Mouse (Mus musculus): ENCODE results near the gene Ccdc102a.

Ccdc102a gene

DNA sequence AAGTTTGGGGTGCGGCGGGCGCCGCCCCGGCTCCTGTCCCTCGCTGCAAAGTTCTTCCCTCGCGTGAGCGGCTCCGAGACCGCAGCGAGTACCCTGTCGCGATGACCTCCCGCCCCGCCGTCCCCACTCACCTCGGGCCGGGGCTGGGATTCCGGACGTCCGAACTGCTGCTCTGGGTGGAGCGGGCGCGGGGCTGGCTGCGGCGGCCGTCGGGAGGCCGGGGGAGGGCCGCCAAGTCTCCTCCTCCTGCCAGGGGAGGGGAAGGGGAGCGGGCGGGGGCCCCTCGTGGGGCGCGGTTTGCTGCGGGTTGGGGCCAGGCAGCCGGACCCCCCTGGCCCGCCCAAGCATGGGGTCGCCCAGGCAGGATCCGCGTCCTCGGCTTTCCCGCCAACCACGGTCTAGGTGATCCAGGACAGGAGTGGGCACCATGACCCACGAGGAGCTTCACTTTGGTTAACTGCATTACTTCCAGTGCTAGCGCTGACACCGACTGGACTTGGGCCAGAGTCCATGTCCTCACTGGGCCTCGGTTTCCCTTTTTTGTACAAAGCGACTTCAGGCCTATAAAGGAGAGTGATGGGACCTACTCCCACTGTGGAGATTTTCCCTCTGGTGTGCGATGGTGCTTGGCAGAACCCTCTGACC is at the start of gene Ccdc102a:
Gene Ccdc102a, minus strand, starts transcription at position 248 of the 645 bp plus-strand sequence.
- no peak for DNase-seq (ENCODE audit: low read depth, low spot score)

DNA sequence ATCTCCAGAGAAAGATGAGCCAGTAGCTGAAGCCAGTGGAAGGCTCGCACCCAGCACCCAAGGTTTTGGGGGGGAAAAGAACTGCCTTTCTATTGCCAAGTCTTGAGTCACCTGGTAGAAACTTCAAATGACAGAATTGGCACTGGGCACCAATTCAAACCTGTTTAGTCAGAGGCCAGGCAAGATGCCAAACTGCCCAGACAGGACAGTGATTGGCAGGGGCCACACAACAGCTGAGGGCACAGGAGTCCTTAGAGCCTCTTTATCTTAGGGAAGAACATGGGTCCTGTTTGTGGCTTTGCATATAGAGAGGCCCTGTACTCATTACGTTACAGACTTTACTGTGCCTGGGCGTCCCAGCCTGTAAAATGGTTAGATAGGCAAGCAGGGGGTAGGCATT is 49.7 kb upstream of the Ccdc102a start:
- no peak for DNase-seq (ENCODE audit: low read depth, low spot score)

- no peak for DNase-seq (ENCODE audit: low read depth, low spot score)
Observed at GRCm38 (mm10) chr8:94967071-94967470, 49.2 kb upstream of the Ccdc102a start.

DNA sequence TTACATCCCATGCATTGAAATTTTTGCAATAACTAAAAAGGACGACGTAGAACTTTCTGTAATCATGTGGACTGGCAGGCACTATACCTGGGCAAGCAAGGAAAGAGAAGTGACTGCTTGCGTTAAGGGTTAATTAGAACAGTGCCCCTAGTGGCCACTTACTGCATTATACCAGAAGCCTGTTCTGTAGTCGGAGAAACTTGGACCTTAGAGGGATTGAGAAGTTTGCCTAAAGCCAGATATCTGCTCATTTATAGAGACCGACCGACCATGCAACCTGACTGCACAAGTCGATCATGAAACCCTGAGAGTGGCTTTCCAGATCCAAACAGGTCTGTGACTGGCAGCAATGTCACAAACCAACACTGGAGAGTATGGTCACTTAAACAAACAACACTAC is 48.7 kb upstream of the Ccdc102a start:
- peak; percentile 33 for DNase-seq (ENCODE audit: low read depth, low spot score)

GRCm38 (mm10) chr8:94964828-94965227 is 46.9 kb upstream of the Ccdc102a start:
- no peak for DNase-seq (ENCODE audit: low read depth, low spot score)

- DNase-seq (ENCODE audit: low read depth, low spot score): no peak
Observed at GRCm38 (mm10) chr8:94962201-94962600, 44.3 kb upstream of the Ccdc102a start.

GRCm38 (mm10) chr8:94956078-94956574 is 38.2 kb upstream of the Ccdc102a start:
- no peak for DNase-seq (ENCODE audit: low read depth, low spot score)

DNA sequence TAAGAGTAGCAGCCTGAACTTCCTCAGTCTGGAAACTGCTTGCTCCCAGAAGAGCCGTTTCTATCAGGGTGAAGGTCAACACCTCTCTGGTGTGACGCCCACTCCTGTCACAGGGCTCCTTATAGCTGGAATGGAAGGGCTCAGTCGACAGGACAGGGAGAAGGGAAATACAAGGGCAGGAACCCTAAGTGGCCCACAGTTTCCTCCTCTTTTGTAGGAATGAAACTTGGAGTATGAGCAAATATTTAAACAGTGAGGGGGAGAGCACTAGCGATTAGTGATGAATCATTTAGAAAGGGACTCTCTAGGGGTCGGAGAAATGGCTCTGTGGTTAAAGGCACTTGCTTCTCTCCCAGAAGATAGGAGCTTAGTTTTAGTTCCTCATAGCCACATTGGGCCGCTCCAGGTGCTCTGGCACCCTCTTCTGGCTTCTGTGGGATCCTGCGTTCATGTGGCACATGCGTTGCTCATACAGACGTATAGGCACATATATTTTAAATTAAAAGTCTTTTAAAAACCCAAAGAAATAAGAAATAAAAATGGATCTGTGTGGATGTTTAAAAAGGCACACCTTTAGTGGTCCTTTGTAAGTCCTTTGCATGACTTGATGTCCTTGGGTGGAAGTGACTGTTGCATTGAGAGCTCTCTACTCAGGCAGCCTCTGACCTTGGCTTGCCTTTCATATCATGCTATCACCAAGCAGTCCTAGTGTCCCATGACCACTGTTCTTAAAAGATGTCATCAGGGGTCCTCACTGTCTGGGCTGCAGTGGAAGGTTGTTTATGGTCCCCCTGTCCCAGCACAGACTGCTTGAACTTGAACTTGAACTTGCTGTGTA is 37.2 kb upstream of the Ccdc102a start:
- DNase-seq (ENCODE audit: low read depth, low spot score): no peak

DNA sequence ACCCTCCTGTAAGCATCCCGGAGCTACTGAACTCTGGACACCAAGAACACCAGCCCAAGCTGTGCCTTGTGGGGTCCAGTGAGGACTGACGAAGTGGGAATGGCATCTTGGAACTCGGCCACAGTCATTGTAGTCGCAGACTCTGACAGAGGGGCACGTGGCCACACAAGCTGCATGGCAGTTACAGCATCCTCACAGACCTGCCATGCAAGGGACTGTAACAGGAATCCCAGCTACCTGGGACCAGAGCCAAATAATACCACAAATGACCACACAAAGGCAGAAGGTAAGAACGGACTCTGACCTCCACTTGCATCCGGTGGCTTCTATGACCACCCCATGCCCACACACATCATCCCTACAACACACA is 36.5 kb upstream of the Ccdc102a start:
- no peak for DNase-seq (ENCODE audit: low read depth, low spot score)

- no peak for DNase-seq (ENCODE audit: low read depth, low spot score)
Observed at GRCm38 (mm10) chr8:94953624-94954367, 35.9 kb upstream of the Ccdc102a start.

GRCm38 (mm10) chr8:94952086-94952485 is 34.2 kb upstream of the Ccdc102a start:
- no peak for DNase-seq (ENCODE audit: low read depth, low spot score)

GRCm38 (mm10) chr8:94950458-94950857 is 32.6 kb upstream of the Ccdc102a start:
- DNase-seq (ENCODE audit: low read depth, low spot score): no peak

- peak; percentile 31 for DNase-seq (ENCODE audit: low read depth, low spot score)
Observed at GRCm38 (mm10) chr8:94950046-94950445, 32.1 kb upstream of the Ccdc102a start.

GRCm38 (mm10) chr8:94949010-94949409 is 31.1 kb upstream of the Ccdc102a start:
- DNase-seq (ENCODE audit: low read depth, low spot score): no peak

- no peak for DNase-seq (ENCODE audit: low read depth, low spot score)
Observed at GRCm38 (mm10) chr8:94948421-94948820, 30.5 kb upstream of the Ccdc102a start.

DNA sequence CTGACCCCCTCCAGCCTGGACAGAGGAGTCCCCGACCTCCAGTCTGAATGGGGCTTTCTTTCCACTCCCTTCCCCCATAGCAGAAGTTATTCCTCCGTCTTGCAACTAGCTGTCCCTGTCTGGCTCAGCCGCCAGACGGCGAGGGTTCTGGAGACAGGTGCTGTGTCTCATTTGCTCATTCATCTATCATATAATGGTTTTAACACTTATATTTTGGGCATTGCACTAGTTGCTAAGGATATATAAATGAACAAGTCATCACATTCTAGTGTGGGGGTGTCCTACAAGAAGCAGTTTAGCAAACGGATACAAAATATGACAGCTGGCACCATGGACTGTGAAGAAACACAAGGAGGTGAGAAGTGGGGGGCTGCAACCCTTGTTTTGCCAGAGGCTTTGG is 27.3 kb upstream of the Ccdc102a start:
- DNase-seq (ENCODE audit: low read depth, low spot score): no peak

DNA sequence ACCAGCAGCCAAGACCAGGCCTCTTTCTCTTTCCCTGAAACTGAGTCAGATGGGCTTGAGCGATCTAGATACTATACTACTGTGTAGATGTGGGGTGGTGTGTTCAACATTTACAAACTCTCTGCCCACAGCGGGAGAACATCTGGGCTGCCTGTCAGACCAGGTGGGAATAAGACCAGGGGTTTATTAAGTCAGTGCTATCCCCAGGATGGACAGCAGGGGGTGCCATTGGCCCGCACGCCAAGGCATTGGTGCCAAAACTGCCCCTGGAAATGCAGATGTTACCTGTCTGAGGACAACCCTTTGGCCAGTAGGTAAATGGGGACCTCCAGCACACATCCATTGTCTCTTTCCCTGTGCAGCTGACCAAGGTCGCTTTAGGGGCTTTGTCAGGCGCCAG is 24.7 kb upstream of the Ccdc102a start:
- DNase-seq (ENCODE audit: low read depth, low spot score): peak; percentile 55

GRCm38 (mm10) chr8:94935172-94935571 is 17.3 kb upstream of the Ccdc102a start:
- DNase-seq (ENCODE audit: low read depth, low spot score): no peak

DNA sequence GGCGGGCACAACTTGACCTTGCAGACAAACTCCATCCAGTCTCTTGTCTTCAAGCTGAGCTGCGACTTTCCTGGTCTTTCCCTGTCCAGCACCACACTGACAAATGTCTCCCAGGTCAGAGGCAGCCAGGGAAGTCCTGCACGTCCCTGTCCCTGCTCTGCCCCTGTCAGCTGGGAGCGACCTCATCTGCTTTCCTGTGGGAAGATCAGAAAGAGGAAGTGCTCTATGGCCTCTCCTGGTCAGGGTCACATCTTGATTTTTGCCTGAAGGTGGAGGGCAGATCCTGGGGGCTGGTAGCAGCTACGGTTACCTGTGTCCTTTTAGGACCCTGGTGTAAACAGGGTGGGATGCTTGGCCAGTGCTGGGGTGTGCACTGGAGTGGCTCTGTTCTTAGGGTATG is 16.0 kb upstream of the Ccdc102a start:
- DNase-seq (ENCODE audit: low read depth, low spot score): no peak

DNA sequence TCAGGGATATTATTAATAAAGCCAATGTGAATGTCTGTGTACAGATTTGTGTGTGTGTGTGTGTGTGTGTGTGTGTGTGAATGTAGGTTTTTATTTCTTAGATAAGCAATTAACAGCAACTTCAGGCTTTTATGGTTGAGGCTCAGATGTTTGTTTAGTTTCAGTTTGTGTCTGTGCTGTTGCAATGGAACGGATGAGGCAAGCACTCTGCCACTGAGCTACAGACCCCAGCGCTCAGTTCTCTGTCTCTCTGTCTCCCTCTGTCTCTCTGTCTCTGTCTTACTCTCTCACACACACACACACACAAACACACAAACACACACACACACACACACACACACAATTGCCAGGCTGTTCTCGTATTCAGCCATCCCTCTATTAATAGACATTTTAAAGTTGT is 10.3 kb upstream of the Ccdc102a start:
- no peak for DNase-seq (ENCODE audit: low read depth, low spot score)

GRCm38 (mm10) chr8:94923405-94923804 is 5.5 kb upstream of the Ccdc102a start, which contains the start of gene Adgrg5:
TSS of gene Adgrg5 (plus strand) at chr8:94923694.
- DNase-seq (ENCODE audit: low read depth, low spot score): no peak

DNA sequence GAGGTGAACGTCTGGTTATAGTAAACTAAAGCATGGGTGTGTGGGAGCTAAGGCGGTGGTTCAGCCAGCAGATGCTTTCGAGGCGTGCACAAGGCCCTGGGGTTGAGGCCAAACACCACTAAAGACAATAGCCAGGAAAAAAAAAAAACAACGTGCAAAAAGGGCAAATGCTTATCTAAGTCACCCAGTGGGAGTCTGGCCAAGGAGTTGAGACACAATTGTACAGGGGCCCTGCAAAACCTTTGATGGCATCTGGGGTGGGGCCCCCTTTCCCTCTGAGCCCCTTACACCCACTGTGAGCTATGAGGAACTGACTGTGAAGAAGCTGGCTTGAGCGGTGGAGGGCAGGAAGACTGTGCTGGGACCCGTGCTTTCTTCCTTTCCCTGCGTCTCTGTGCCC is 4.7 kb upstream of the Ccdc102a start:
- no peak for DNase-seq (ENCODE audit: low read depth, low spot score)
